Mouse (Mus musculus) MEL (cell line): ENCODE data around the gene Dlg2. TPM values are rescaled to one million over a fixed set of nuclear protein-coding genes. Genes with fewer than 3 reads are reported as not detected.

ENCODE experiments used
- DNase-seq: peaks from one replicate; pipeline ENCODE4 v3.0.0; 2011; ENCODE audit warnings: low read depth, low spot score
- H3K27ac ChIP-seq: 2 replicates; pipeline ENCODE4 v1.5.1; 2012; ENCODE audit warnings: low read depth, mild to moderate bottlenecking, control low read depth, low read length, moderate library complexity; ENCODE audit not compliant: control insufficient read depth
- H3K27me3 ChIP-seq, 2 experiments: fragments of 150-350 bp in 1 of 2; sonication (generic) in 1 of 2; 2 replicates each; pipeline ENCODE4 v1.6.1; 2012; ENCODE audit warnings: low read length in 2 of 2, mild to moderate bottlenecking in 2 of 2, improper control_type of control experiment in 1 of 2, moderate library complexity in 1 of 2; ENCODE audit not compliant: insufficient read depth in 2 of 2, control insufficient read depth in 1 of 2
- H3K36me3 ChIP-seq, 2 experiments: 2 replicates each; pipeline ENCODE4 v1.6.1; 2012 to 2014; ENCODE audit warnings: low read length in 2 of 2, improper control_type of control experiment in 1 of 2, inconsistent platforms in 1 of 2, mild to moderate bottlenecking in 1 of 2; ENCODE audit not compliant: insufficient read depth in 2 of 2, control insufficient read depth in 1 of 2
- H3K4me1 ChIP-seq, 2 experiments: fragments of 150-350 bp in 1 of 2; sonication (generic) in 1 of 2; 2 replicates each; pipeline ENCODE4 v1.6.1; 2012; ENCODE audit warnings: low read length in 2 of 2, improper control_type of control experiment in 1 of 2, mild to moderate bottlenecking in 1 of 2; ENCODE audit not compliant: insufficient read depth in 2 of 2, control insufficient read depth in 1 of 2
- H3K4me3 ChIP-seq, 2 experiments: fragments of 150-350 bp in 1 of 2; sonication (generic) in 1 of 2; 2 replicates each; pipeline ENCODE4 v1.5.1; 2012; ENCODE audit warnings: low read depth in 2 of 2, low read length in 2 of 2, mild to moderate bottlenecking in 2 of 2, moderate library complexity in 2 of 2, control low read depth in 1 of 2, improper control_type of control experiment in 1 of 2; ENCODE audit not compliant: control insufficient read depth in 1 of 2, insufficient read depth in 1 of 2
- H3K79me2 ChIP-seq: 2 replicates; pipeline ENCODE4 v1.6.1; 2012; ENCODE audit warnings: mild to moderate bottlenecking, low read length, moderate library complexity; ENCODE audit not compliant: control insufficient read depth, poor library complexity, insufficient read depth
- H3K9ac ChIP-seq: 2 replicates; pipeline ENCODE4 v1.6.1; 2012; ENCODE audit warnings: low read depth, mild to moderate bottlenecking, control low read depth, low read length, moderate library complexity; ENCODE audit not compliant: control insufficient read depth, poor library complexity, severe bottlenecking
- H3K9me3 ChIP-seq: fragments of 150-350 bp; sonication (generic); replicated peaks from 2 replicates; pipeline ENCODE4 v1.6.1; 2012; ENCODE audit warnings: mild to moderate bottlenecking, low read length, improper control_type of control experiment, moderate library complexity; ENCODE audit not compliant: insufficient read depth
- BHLHE40 ChIP-seq: IDR thresholded peaks from 2 replicates; pipeline ENCODE4 v1.6.1; 2012; ENCODE audit warnings: low read depth, mild to moderate bottlenecking, inconsistent platforms, low read length, improper control_type of control experiment, borderline replicate concordance
- CTCF ChIP-seq, 3 experiments: IDR thresholded peaks in 2 of 3; conservative IDR thresholded peaks in 1 of 3; 2 replicates each; pipeline ENCODE4 v1.5.1; 2011 to 2012; ENCODE audit warnings: low read length in 3 of 3, low read depth in 2 of 3, mild to moderate bottlenecking in 2 of 3, improper control_type of control experiment in 1 of 3, inconsistent platforms in 1 of 3, mixed read lengths in 1 of 3, moderate library complexity in 1 of 3; ENCODE audit not compliant: control insufficient read depth in 1 of 3, insufficient read depth in 1 of 3, poor library complexity in 1 of 3, severe bottlenecking in 1 of 3
- E2F4 ChIP-seq: IDR thresholded peaks from 2 replicates; pipeline ENCODE4 v1.6.1; 2011; ENCODE audit warnings: low read depth, low read length, improper control_type of control experiment, borderline replicate concordance
- ELF1 ChIP-seq: IDR thresholded peaks from 2 replicates; pipeline ENCODE4 v1.6.1; 2014; ENCODE audit warnings: low read depth, mild to moderate bottlenecking, inconsistent platforms, low read length, improper control_type of control experiment, moderate library complexity
- ETS1 ChIP-seq: IDR thresholded peaks from 2 replicates; pipeline ENCODE4 v1.6.1; 2012; ENCODE audit warnings: low read depth, mild to moderate bottlenecking, inconsistent platforms, low read length, improper control_type of control experiment, moderate library complexity
- GATA1 ChIP-seq: IDR thresholded peaks from 2 replicates; pipeline ENCODE4 v1.6.1; 2011; ENCODE audit warnings: low read depth, low read length, improper control_type of control experiment
- JUND ChIP-seq: IDR thresholded peaks from 2 replicates; pipeline ENCODE4 v1.6.1; 2011; ENCODE audit warnings: low read depth, mild to moderate bottlenecking, improper control_type of control experiment, low read length
- KAT2A ChIP-seq: conservative IDR thresholded peaks from 2 replicates; pipeline ENCODE4 v1.6.1; 2012; ENCODE audit warnings: low read depth, low read length, improper control_type of control experiment, inconsistent platforms
- MAFK ChIP-seq: IDR thresholded peaks from 2 replicates; pipeline ENCODE4 v1.6.1; 2011; ENCODE audit warnings: low read depth, mild to moderate bottlenecking, low read length, improper control_type of control experiment, borderline replicate concordance
- MAX ChIP-seq: IDR thresholded peaks from 2 replicates; pipeline ENCODE4 v1.6.1; 2011; ENCODE audit warnings: low read length, improper control_type of control experiment
- MXI1 ChIP-seq: IDR thresholded peaks from 2 replicates; pipeline ENCODE4 v1.6.1; 2011; ENCODE audit warnings: mild to moderate bottlenecking, low read depth, low read length, improper control_type of control experiment
- POLR2A ChIP-seq, 2 experiments: IDR thresholded peaks; 2 replicates each; pipeline ENCODE4 v1.6.1; 2011 to 2012; ENCODE audit warnings: low read length in 2 of 2, mild to moderate bottlenecking in 2 of 2, control low read depth in 1 of 2, improper control_type of control experiment in 1 of 2, low read depth in 1 of 2, moderate library complexity in 1 of 2; ENCODE audit not compliant: control insufficient read depth in 1 of 2, insufficient read depth in 1 of 2, poor library complexity in 1 of 2
- RAD21 ChIP-seq: IDR thresholded peaks from 2 replicates; pipeline ENCODE4 v1.6.1; 2011; ENCODE audit warnings: mild to moderate bottlenecking, low read depth, low read length, improper control_type of control experiment
- SMC3 ChIP-seq: IDR thresholded peaks from 2 replicates; pipeline ENCODE4 v1.6.1; 2011; ENCODE audit warnings: low read depth, low read length, improper control_type of control experiment
- TBP ChIP-seq: IDR thresholded peaks from 2 replicates; pipeline ENCODE4 v1.8.0; 2011; ENCODE audit warnings: low read depth, low read length, improper control_type of control experiment
- UBTF ChIP-seq: IDR thresholded peaks from 2 replicates; pipeline ENCODE4 v1.6.1; 2012; ENCODE audit warnings: low read depth, mild to moderate bottlenecking, inconsistent platforms, low read length, improper control_type of control experiment, moderate library complexity, borderline replicate concordance; ENCODE audit not compliant: insufficient read depth
- ZC3H11A ChIP-seq: IDR thresholded peaks from 2 replicates; pipeline ENCODE4 v1.6.1; 2012; ENCODE audit warnings: low read depth, mild to moderate bottlenecking, inconsistent platforms, low read length, improper control_type of control experiment
- ZKSCAN1 ChIP-seq: IDR thresholded peaks from 2 replicates; pipeline ENCODE4 v1.6.1; 2012; ENCODE audit warnings: low read depth, mild to moderate bottlenecking, inconsistent platforms, low read length, improper control_type of control experiment, moderate library complexity
- polyA plus RNA-seq, 2 experiments: library from polyadenylated mRNA; stranded (reverse) in 1 of 2; unstranded in 1 of 2; fragments of >175 nt in 1 of 2; fragments of >200 nt in 1 of 2; gene quantifications; 2 replicates each; pipeline versions ENCODE4 v1.2.1 to v1.2.4; 2012; ENCODE audit warnings: low replicate concordance in 2 of 2, low read depth in 1 of 2; ENCODE audit not compliant: insufficient read length in 2 of 2, insufficient read depth in 1 of 2, missing spikeins in 1 of 2
- total RNA-seq: library from RNA; depleted of rRNA; stranded (reverse); fragments of 300-350 nt; gene quantifications from 2 replicates; pipeline ENCODE4 v1.2.3, GENCODE M21; 2012

Gene Dlg2
- total and polyA plus RNA-seq, 3 experiments, result 0.04 TPM; not detected in 2

DNA sequence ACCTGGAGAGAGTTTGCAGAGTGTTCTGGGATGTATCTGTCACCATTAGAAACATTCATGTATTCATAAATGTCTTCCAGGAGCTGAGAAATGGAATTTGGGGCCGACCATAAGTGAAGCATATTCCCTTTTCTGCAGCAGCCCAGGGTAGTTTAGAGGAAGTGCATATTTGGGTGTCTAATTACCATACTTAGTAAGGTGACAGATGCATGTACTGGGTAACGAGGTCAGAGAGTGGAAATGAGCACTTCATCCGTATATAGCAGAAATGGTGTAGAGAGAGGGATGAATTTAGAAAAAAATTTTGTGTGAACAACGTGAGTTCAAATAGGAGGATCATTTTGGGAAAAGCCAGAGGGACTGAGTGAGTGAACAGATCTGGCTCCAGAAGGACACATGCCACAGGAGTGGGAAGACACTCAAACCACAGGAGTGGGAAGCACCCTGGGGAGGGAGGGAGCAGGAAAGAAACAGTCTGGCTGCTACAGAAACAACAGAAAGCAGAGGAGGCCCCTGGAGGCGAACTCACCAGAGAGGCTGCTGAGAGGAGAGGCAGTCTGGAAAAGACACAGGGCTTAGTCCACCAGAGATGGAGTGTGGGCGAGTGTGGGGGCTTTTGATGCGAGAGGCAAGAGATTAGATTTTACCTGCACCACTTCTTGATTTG is 742.0 kb downstream of the Dlg2 start:
- no peaks in the 10 kb centered on the region for H3K4me1 ChIP-seq
- no peak overlapping the region for H3K27ac ChIP-seq
- H3K9me3 ChIP-seq, result no peaks in the 10 kb centered on the region
- TF ChIP-seq GATA1 (no peak), UBTF (no peak), JUND (no peak), ZKSCAN1 (no peak), ELF1 (no peak), MAX (no peak), MXI1 (no peak), E2F4 (no peak), BHLHE40 (no peak), KAT2A (no peak), ZC3H11A (no peak), POLR2A (IDR thresholded peaks at IDR 0.05; ENCODE audit: control insufficient read depth in 1 of 2, insufficient read depth in 1 of 2, low read depth in 1 of 2, low read length in 2 of 2, poor library complexity in 1 of 2) (no peak)
- TF ChIP-seq, all 39 proteins: peak for 0
- Histone ChIP-seq H3K27me3 (no peaks in the 10 kb centered on the region), H3K36me3 (no peaks in the 10 kb centered on the region), H3K9ac (no peak overlapping the region), H3K4me3 (no peak overlapping the region), H3K79me2 (no peaks in the 10 kb centered on the region)
- no peak for DNase-seq

DNA sequence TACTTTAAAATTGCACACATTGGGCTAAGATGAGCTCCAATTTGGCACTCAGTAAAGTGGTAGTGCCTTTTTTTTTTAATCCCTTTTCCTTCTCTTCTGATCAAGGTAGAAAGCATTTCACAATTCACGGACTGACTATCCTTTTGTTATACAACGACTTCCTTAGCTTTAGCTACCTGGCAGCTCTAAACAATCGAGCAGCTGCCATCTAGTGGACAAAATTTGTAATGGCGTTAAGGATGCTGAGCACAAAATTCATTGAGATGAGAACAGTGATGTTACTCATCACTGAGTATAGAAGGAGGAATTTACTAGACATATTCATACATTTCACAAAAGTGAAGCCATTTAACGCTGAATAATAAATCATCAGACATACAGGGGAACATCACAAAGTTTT is 750.0 kb downstream of the Dlg2 start:
- TF ChIP-seq SMC3 (peak; percentile 77), MAX (no peak), ZC3H11A (peak; percentile 54), RAD21 (peak; percentile 72), JUND (no peak), TBP (no peak), CTCF (IDR thresholded peaks at IDR 0.05 in 2 of 3, conservative IDR thresholded peaks at IDR 0.05 in 1 of 3; ENCODE audit: control insufficient read depth in 1 of 3, insufficient read depth in 1 of 3, low read depth in 2 of 3, low read length in 3 of 3, poor library complexity in 1 of 3, severe bottlenecking in 1 of 3) (peak; percentile 42 to 74 (median 63))
- TF ChIP-seq, all 39 proteins: peak for 4
- no peaks in the 10 kb centered on the region for H3K4me1 ChIP-seq
- DNase-seq, result peak; percentile 59
- no peaks in the 10 kb centered on the region for H3K79me2 ChIP-seq
- H3K27me3 ChIP-seq, result no peaks in the 10 kb centered on the region
- H3K9ac ChIP-seq, result no peak overlapping the region
- no peak overlapping the region for H3K27ac ChIP-seq
- no peaks in the 10 kb centered on the region for H3K36me3 ChIP-seq
- no peak overlapping the region for H3K4me3 ChIP-seq
- H3K9me3 ChIP-seq, result no peaks in the 10 kb centered on the region

GRCm38 (mm10) chr7:91241718-91242117 is 765.2 kb downstream of the Dlg2 start:
- TF ChIP-seq MAFK, result no peak
- TF ChIP-seq ETS1, result no peak
- no peak for TF ChIP-seq POLR2A (IDR thresholded peaks at IDR 0.05; ENCODE audit: control insufficient read depth in 1 of 2, insufficient read depth in 1 of 2, low read depth in 1 of 2, low read length in 2 of 2, poor library complexity in 1 of 2)
- TF ChIP-seq CTCF (IDR thresholded peaks at IDR 0.05 in 2 of 3, conservative IDR thresholded peaks at IDR 0.05 in 1 of 3; ENCODE audit: control insufficient read depth in 1 of 3, insufficient read depth in 1 of 3, low read depth in 2 of 3, low read length in 3 of 3, poor library complexity in 1 of 3, severe bottlenecking in 1 of 3), result no peak
- H3K36me3 ChIP-seq, result no peaks in the 10 kb centered on the region
- no peak overlapping the region for H3K27ac ChIP-seq

More at GRCm38 (mm10) chr7:91241718-91242117, 765.2 kb downstream of the Dlg2 start:
- Histone ChIP-seq H3K4me3 (no peak overlapping the region), H3K79me2 (no peaks in the 10 kb centered on the region), H3K4me1 (no peaks in the 10 kb centered on the region), H3K9ac (no peak overlapping the region), H3K27me3 (no peaks in the 10 kb centered on the region), H3K9me3 (no peaks in the 10 kb centered on the region)
- DNase-seq, result no peak
